Mouse (Mus musculus): ENCODE measurements around the gene Cnpy3. TPM values are rescaled to one million over a fixed set of nuclear protein-coding genes. Genes with fewer than 3 reads are reported as not detected.

Gene Cnpy3
- polyA plus RNA-seq, 1 experiment, result 35.8 TPM

DNA sequence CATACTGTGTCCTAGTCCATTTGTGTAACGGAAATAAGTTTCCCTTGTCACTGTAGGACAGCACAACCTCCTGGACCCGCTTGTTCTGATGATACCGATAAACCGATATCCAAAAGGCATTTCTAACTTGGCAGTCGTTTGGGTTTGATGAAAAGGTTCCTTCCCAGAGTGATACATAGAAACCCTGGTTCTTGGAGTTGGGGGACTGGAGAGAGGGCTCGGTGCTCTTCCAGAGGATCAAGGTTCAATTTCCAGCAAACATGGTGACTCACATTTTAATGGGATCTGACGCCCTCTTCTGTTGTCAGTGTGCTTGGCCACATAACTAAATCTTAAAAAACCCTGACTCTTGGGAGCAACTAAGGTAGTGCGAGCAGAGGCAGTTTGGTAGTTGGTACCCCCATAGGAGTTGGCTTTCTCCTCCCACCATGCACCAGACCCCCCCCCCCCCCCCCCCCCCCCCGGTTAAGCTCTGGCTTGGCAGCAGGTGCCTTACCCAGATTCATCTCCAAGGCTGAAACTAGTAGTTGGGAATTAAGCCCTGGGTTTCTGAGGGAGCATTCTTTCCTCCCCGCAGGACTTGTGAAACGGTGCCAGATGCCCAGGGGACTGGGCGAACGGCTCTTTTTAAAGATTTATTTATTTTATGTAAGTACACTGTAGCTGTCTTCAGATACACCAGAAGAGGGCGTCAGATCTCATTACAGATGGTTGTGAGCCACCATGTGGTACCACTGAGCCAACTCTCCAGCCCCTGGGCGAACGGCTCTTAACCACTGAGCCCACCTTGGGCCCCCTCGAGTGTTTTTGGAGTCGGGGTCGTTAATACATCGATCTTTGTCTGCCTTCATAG lies 21.5 kb upstream of the Cnpy3 start:
- peak overlapping the region; percentile 94 for H3K4me2 ChIP-seq (ENCODE audit: low read depth)
- no peak for TF ChIP-seq CEBPB (IDR thresholded peaks at IDR 0.05; ENCODE audit: insufficient read depth, poor library complexity, severe bottlenecking)
- no peak for TF ChIP-seq POLR2A (IDR thresholded peaks at IDR 0.05; ENCODE audit: insufficient read length, low read depth)
- TF ChIP-seq POLR2AphosphoS2 (IDR thresholded peaks at IDR 0.05; ENCODE audit: insufficient read length, low read depth), result peak; percentile 56
- no peak for TF ChIP-seq SRF (IDR thresholded peaks at IDR 0.05; ENCODE audit: control insufficient read depth, insufficient read length, low read depth)
- no peak for TF ChIP-seq MYOG (IDR thresholded peaks at IDR 0.05; ENCODE audit: control insufficient read depth in 1 of 3, insufficient read depth in 1 of 3, insufficient read length in 2 of 3, low read depth in 2 of 3)
- no peak for TF ChIP-seq TCF3 (IDR thresholded peaks at IDR 0.05; ENCODE audit: insufficient read length, low read depth)
- peak overlapping the region; percentile 29 for H3ac ChIP-seq (ENCODE audit: control insufficient read depth, insufficient read length)
- H3K79me2 ChIP-seq (ENCODE audit: control insufficient read depth, insufficient read depth), result no peaks in the 10 kb centered on the region
- peak overlapping the region; percentile 91 for H3K4me3 ChIP-seq
- H3K27me3 ChIP-seq (ENCODE audit: control insufficient read depth, insufficient read depth, insufficient read length), result no peaks in the 10 kb centered on the region
- peaks cover 29% of the 10 kb centered on the region for H3K36me3 ChIP-seq (ENCODE audit: control insufficient read depth, insufficient read depth)

DNA sequence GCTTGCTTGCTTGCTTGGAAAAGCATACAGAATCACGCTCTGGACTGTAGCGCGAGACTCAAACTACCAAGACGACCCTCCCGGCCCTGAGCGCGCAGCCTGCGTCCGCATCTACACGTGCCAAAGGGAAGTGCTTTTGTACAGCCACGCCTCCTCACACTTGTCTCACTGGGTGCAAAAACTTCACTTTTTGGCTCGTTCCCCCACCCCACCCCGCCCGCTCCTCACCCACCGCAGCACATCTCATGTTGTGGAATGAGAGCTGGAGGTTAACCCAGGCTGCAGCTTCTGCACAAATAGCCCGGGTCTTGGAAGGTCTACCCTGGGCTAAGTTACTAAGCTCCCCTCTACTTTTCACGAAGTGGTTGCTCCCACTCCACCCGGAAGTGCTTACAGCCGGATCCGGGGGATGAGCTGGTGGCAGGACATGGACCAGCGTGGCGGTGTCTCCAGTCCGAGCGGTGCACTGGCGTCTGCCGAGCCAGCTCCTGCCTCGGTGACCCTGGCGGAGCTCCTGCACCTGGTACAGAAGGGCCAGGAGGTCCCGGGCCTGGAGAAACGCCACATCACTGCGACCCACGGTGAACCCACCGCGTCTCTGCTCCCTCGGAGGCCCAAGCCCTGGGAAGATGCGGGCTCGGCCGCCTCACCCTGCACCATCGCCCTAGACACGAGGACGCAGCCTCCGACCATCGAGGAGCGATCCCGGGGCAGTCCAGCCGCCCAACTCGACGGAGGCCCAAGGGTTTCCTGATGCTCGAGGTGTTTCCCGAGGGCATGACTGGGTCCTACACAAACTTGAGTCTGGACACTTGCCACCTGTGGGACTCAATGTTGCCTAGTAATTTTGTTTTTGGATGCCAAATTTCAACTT lies 20.6 kb upstream of the Cnpy3 start, which contains the start of gene 2310039H08Rik:
Gene 2310039H08Rik, plus strand, starts transcription at position 232 of the 874 bp plus-strand sequence.
- Histone ChIP-seq H3K27me3 (ENCODE audit: control insufficient read depth, insufficient read depth, insufficient read length) (no peaks in the 10 kb centered on the region), H3K79me2 (ENCODE audit: control insufficient read depth, insufficient read depth) (no peaks in the 10 kb centered on the region), H3K4me3 (peak within 1 kb of the TSS; percentile 91), H3K4me2 (ENCODE audit: low read depth) (peak within 1 kb of the TSS; percentile 94), H3K36me3 (ENCODE audit: control insufficient read depth, insufficient read depth) (peaks cover 23% of the 10 kb centered on the region), H3ac (ENCODE audit: control insufficient read depth, insufficient read length) (peak within 1 kb of the TSS; percentile 29)
- TF ChIP-seq MAX (IDR thresholded peaks at IDR 0.05; ENCODE audit: low read depth), result peak; percentile 81
- peak; percentile 93 for TF ChIP-seq POLR2AphosphoS2 (IDR thresholded peaks at IDR 0.05; ENCODE audit: insufficient read length, low read depth)
- TF ChIP-seq SRF (IDR thresholded peaks at IDR 0.05; ENCODE audit: control insufficient read depth, insufficient read length, low read depth), result no peak
- TF ChIP-seq POLR2A (IDR thresholded peaks at IDR 0.05; ENCODE audit: insufficient read length, low read depth), result peak; percentile 81
- no peak for TF ChIP-seq USF1 (IDR thresholded peaks at IDR 0.05; ENCODE audit: low read depth)
- peak; percentile 1 for TF ChIP-seq E2F4 (IDR thresholded peaks at IDR 0.05; ENCODE audit: insufficient read depth)

DNA sequence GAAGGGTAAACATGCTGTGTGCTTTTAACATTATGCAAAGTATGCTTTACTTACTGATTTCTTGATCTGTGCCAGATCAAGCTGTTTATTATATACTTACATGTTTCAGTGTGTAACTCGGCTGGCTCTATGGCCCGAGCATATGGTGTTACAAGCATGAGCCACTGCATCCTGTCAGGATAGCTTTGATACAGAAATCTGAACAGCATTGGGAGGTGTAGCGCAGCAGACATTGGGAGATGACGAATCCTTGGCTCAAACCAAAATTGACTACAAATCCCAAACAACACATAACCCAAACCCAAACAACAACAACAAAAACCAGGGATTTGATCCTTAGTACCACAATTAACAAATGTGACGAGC lies 20.0 kb upstream of the Cnpy3 start:
- H3K4me2 ChIP-seq (ENCODE audit: low read depth), result peak overlapping the region; percentile 94
- no peaks in the 10 kb centered on the region for H3K27me3 ChIP-seq (ENCODE audit: control insufficient read depth, insufficient read depth, insufficient read length)
- TF ChIP-seq POLR2AphosphoS2 (IDR thresholded peaks at IDR 0.05; ENCODE audit: insufficient read length, low read depth) (no peak), TCF12 (IDR thresholded peaks at IDR 0.05; ENCODE audit: insufficient read depth, poor library complexity, severe bottlenecking) (no peak), CEBPB (IDR thresholded peaks at IDR 0.05; ENCODE audit: insufficient read depth, poor library complexity, severe bottlenecking) (no peak), USF1 (IDR thresholded peaks at IDR 0.05; ENCODE audit: low read depth) (no peak), REST (IDR thresholded peaks at IDR 0.05; ENCODE audit: insufficient read depth, insufficient read length) (no peak), TCF3 (IDR thresholded peaks at IDR 0.05; ENCODE audit: insufficient read length, low read depth) (no peak), MYOG (IDR thresholded peaks at IDR 0.05; ENCODE audit: control insufficient read depth in 1 of 3, insufficient read depth in 1 of 3, insufficient read length in 2 of 3, low read depth in 2 of 3) (no peak), MYOD1 (IDR thresholded peaks at IDR 0.05; ENCODE audit: control insufficient read depth in 1 of 3, insufficient read length in 2 of 3, low read depth in 2 of 3) (no peak), MAX (IDR thresholded peaks at IDR 0.05; ENCODE audit: low read depth) (no peak), POLR2A (IDR thresholded peaks at IDR 0.05; ENCODE audit: insufficient read length, low read depth) (no peak), SRF (IDR thresholded peaks at IDR 0.05; ENCODE audit: control insufficient read depth, insufficient read length, low read depth) (no peak), E2F4 (IDR thresholded peaks at IDR 0.05; ENCODE audit: insufficient read depth) (no peak)
- no peaks in the 10 kb centered on the region for H3K79me2 ChIP-seq (ENCODE audit: control insufficient read depth, insufficient read depth)
- H3ac ChIP-seq (ENCODE audit: control insufficient read depth, insufficient read length), result peak overlapping the region; percentile 29
- H3K36me3 ChIP-seq (ENCODE audit: control insufficient read depth, insufficient read depth), result peaks cover 17% of the 10 kb centered on the region
- peak overlapping the region; percentile 91 for H3K4me3 ChIP-seq

GRCm38 (mm10) chr17:46771616-46772015 lies 19.6 kb upstream of the Cnpy3 start:
- H3K36me3 ChIP-seq (ENCODE audit: control insufficient read depth, insufficient read depth), result peaks cover 15% of the 10 kb centered on the region
- no peaks in the 10 kb centered on the region for H3K79me2 ChIP-seq (ENCODE audit: control insufficient read depth, insufficient read depth)
- no peaks in the 10 kb centered on the region for H3K27me3 ChIP-seq (ENCODE audit: control insufficient read depth, insufficient read depth, insufficient read length)
- TF ChIP-seq TCF3 (IDR thresholded peaks at IDR 0.05; ENCODE audit: insufficient read length, low read depth) (no peak), USF1 (IDR thresholded peaks at IDR 0.05; ENCODE audit: low read depth) (no peak), TCF12 (IDR thresholded peaks at IDR 0.05; ENCODE audit: insufficient read depth, poor library complexity, severe bottlenecking) (no peak), POLR2A (IDR thresholded peaks at IDR 0.05; ENCODE audit: insufficient read length, low read depth) (no peak), E2F4 (IDR thresholded peaks at IDR 0.05; ENCODE audit: insufficient read depth) (no peak), MYOG (IDR thresholded peaks at IDR 0.05; ENCODE audit: control insufficient read depth in 1 of 3, insufficient read depth in 1 of 3, insufficient read length in 2 of 3, low read depth in 2 of 3) (no peak), MAX (IDR thresholded peaks at IDR 0.05; ENCODE audit: low read depth) (no peak), POLR2AphosphoS2 (IDR thresholded peaks at IDR 0.05; ENCODE audit: insufficient read length, low read depth) (no peak), SRF (IDR thresholded peaks at IDR 0.05; ENCODE audit: control insufficient read depth, insufficient read length, low read depth) (no peak), REST (IDR thresholded peaks at IDR 0.05; ENCODE audit: insufficient read depth, insufficient read length) (no peak), CEBPB (IDR thresholded peaks at IDR 0.05; ENCODE audit: insufficient read depth, poor library complexity, severe bottlenecking) (no peak), MYOD1 (IDR thresholded peaks at IDR 0.05; ENCODE audit: control insufficient read depth in 1 of 3, insufficient read length in 2 of 3, low read depth in 2 of 3) (no peak)
- H3K4me3 ChIP-seq, result peak overlapping the region; percentile 91
- H3ac ChIP-seq (ENCODE audit: control insufficient read depth, insufficient read length), result no peak overlapping the region
- H3K4me2 ChIP-seq (ENCODE audit: low read depth), result peak overlapping the region; percentile 94

Data from myocyte (in vitro differentiated cells).